Mouse (Mus musculus): ENCODE results near the gene Ttll10. TPM values are rescaled to one million over a fixed set of nuclear protein-coding genes. Genes with fewer than 3 reads are reported as not detected.

Ttll10 gene
- polyA plus RNA-seq, 1 experiment from 2014 or later: 0.31 TPM

DNA sequence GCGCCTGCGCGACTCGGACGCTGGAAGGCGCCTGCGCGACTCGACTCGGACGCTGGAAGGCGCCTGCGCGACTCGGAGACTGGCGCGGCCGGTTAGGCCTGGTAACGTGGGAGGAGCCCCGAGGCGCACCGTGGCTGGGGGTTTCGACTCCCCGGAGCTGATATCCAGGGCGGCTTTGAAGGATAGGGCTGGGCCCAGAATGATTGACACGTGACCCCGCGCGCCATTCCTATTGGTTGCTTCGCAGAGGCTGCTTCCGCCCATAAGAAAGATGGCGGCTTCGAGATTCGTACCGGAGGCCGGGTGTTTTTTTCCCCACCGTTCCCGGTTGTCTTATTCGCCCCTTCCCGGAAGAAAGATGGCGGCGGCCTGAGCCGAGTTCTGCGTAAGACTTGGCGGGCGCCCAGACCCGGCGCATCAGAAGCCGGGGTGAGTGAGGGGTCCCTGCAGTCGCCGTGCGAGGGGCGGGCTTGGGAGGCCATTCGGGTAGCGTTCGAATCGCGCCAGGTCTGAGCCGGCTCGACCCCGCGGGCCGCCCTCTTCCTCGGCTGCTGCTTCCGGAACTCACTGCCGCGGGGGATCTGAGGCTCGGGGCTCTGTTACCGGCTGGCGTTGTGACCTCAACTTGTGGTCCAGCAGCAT, 66.2 kb downstream of the Ttll10 start:
- 2% methylated on average over 60 of the region's 70 CpGs for WGBS (ENCODE audit: insufficient replicate concordance)
- ATAC-seq (peak; percentile 79), DNase-seq (peak; percentile 97)
- H3K4me2 ChIP-seq (ENCODE audit: low read depth, low read length): peak overlapping the region; percentile 78
- peaks cover 32% of the 10 kb centered on the region for H3K4me1 ChIP-seq (ENCODE audit: insufficient read depth)
- H3K9ac ChIP-seq (replicated peaks): peak overlapping the region; percentile 97
- H3K27ac ChIP-seq (ENCODE audit: low read depth): peak overlapping the region; percentile 93
- H3K4me3 ChIP-seq (ENCODE audit: low read depth, low read length): peak overlapping the region; percentile 99
- TF ChIP-seq CTCF (IDR thresholded peaks at IDR 0.05; ENCODE audit: low read depth) (peak; percentile 14; the same call in 1 of the 2 replicates), EP300 (IDR thresholded peaks at IDR 0.05; ENCODE audit: low read depth) (peak; percentile 66)
- H3K36me3 ChIP-seq (replicated peaks; ENCODE audit: insufficient read depth, low read length): peaks cover 20% of the 10 kb centered on the region
- H3K9me3 ChIP-seq (ENCODE audit: low read length): no peaks in the 10 kb centered on the region
- H3K27me3 ChIP-seq (ENCODE audit: insufficient read depth, low read length): no peaks in the 10 kb centered on the region

DNA sequence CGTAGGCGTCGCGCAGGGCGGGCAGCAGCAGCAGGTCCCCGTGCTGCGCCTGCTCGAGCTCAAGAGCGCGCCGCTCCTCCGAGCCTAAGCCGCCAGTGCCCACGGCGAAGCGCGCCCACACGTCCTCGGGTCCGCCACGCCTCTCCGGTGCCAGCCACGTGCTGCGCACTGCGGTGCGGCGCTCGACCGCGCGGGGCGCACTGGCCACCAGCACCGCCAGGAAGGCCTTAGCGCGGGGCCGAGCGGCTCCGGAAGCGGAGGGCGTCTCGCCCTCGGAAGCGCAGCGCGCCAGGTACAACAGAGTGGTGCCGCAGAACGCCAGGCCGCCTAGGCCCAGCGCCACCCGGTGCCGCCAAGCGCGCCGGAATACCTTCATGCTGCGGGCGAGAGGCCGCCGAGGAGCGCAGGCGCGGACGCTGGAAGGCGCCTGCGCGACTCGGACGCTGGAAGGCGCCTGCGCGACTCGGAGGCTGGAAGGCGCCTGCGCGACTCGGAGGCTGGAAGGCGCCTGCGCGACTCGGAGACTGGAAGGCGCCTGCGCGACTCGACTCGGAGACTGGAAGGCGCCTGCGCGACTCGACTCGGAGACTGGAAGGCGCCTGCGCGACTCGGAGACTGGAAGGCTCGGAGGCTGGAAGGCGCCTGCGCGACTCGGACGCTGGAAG, 66.8 kb downstream of the Ttll10 start, which contains the start of the genes B3galt6 and Sdf4:
TSS of gene B3galt6 (minus strand) at position 409 of the 665 bp plus-strand sequence.
TSS of gene Sdf4 (plus strand) at position 632 of the 665 bp plus-strand sequence.
- WGBS (ENCODE audit: insufficient replicate concordance): 2% methylated on average over 74 of the region's 99 CpGs
- peak; percentile 91 for DNase-seq

DNA sequence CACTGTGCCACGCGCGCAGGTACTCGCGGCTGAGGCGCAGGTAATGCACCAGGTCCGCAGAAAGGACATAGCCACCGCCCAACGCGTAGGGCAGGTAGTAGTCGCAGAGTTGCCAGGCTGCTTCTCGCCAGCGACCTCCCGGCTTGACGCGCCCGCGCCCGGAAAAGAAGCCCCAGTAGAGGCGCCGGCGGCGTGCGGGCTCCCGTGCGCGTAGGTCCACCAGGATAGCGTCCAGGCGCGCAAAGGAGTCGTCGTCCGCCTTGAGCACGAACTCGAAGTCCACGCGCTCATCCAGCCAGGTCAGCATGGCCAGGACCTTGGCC, 67.3 kb downstream of the Ttll10 start:
- peak overlapping the region; percentile 65 for H3K9ac ChIP-seq (replicated peaks)
- ATAC-seq: no peak
- 22% methylated on average over 37 of the region's 37 CpGs for WGBS (ENCODE audit: insufficient replicate concordance)

More for the DNA sequence above, 66.8 kb downstream of the Ttll10 start, which contains the start of the genes B3galt6 and Sdf4:
- H3K9ac ChIP-seq (replicated peaks): peak within 1 kb of the TSS; percentile 97
- peak within 1 kb of the TSS; percentile 99 for H3K4me3 ChIP-seq (ENCODE audit: low read depth, low read length)
- H3K27ac ChIP-seq (ENCODE audit: low read depth): peak within 1 kb of the TSS; percentile 93
- H3K4me1 ChIP-seq (ENCODE audit: insufficient read depth): peaks cover 34% of the 10 kb centered on the region
- peak; percentile 81 for TF ChIP-seq CTCF (IDR thresholded peaks at IDR 0.05; ENCODE audit: low read depth)
- no peak for TF ChIP-seq EP300 (IDR thresholded peaks at IDR 0.05; ENCODE audit: low read depth)
- no peaks in the 10 kb centered on the region for H3K27me3 ChIP-seq (ENCODE audit: insufficient read depth, low read length)
- peak; percentile 87 for ATAC-seq
- H3K9me3 ChIP-seq (ENCODE audit: low read length): no peaks in the 10 kb centered on the region
- peak within 1 kb of the TSS; percentile 97 for H3K4me2 ChIP-seq (ENCODE audit: low read depth, low read length)
- peaks cover 16% of the 10 kb centered on the region for H3K36me3 ChIP-seq (replicated peaks; ENCODE audit: insufficient read depth, low read length)

DNA sequence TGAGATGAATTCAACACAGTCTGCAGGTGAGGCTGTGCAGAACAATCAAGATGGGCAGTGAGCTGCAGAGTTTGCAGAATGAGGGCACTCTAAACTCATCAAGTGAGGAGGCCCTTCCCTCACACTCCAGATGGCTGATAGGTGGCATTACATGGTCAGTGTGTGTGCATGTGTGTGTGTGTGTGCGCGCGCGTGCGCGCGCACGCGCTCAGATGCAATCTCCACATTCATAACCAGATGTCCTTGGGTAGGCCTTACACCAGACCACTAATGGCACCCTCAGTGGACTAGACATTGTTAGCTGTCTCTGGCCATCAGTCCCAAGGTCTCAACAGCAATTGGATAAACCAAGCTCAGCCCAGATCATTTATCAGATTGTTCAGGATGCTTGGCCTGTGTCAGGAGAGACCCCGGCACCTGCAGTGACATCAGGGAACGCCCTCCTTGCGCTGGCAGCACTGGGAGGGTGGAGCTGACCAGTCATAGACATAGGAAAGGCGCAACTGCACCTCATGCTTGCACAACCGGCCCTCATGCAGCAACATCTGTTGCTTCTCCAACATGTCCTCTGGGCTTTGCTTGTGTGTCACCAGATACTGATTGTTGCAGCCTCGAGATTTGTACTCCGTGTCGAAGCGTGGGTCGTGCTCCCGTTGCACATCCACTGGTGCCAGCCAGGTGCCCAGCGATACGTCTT, 67.9 kb downstream of the Ttll10 start:
- no peak for ATAC-seq
- peaks cover 34% of the 10 kb centered on the region for H3K4me1 ChIP-seq (ENCODE audit: insufficient read depth)
- H3K9ac ChIP-seq (replicated peaks): peak overlapping the region; percentile 65
- H3K27me3 ChIP-seq (ENCODE audit: insufficient read depth, low read length): no peaks in the 10 kb centered on the region
- H3K36me3 ChIP-seq (replicated peaks; ENCODE audit: insufficient read depth, low read length): peaks cover 5% of the 10 kb centered on the region; the same call in 1 of the 2 replicates
- no peaks in the 10 kb centered on the region for H3K9me3 ChIP-seq (ENCODE audit: low read length)
- 73% methylated on average over 22 of the region's 22 CpGs for WGBS (ENCODE audit: insufficient replicate concordance)
- peak; percentile 55 for DNase-seq
- TF ChIP-seq EP300 (IDR thresholded peaks at IDR 0.05; ENCODE audit: low read depth) (no peak), CTCF (IDR thresholded peaks at IDR 0.05; ENCODE audit: low read depth) (no peak)
- H3K4me3 ChIP-seq (ENCODE audit: low read depth, low read length): peak overlapping the region; percentile 99
- peak overlapping the region; percentile 97 for H3K4me2 ChIP-seq (ENCODE audit: low read depth, low read length)
- H3K27ac ChIP-seq (ENCODE audit: low read depth): peak overlapping the region; percentile 89; the same call in 1 of the 2 replicates

More for the DNA sequence above, 67.3 kb downstream of the Ttll10 start:
- Histone ChIP-seq H3K27me3 (ENCODE audit: insufficient read depth, low read length) (no peaks in the 10 kb centered on the region), H3K4me1 (ENCODE audit: insufficient read depth) (peaks cover 34% of the 10 kb centered on the region), H3K36me3 (replicated peaks; ENCODE audit: insufficient read depth, low read length) (peaks cover 10% of the 10 kb centered on the region), H3K27ac (ENCODE audit: low read depth) (peak overlapping the region; percentile 89), H3K4me2 (ENCODE audit: low read depth, low read length) (peak overlapping the region; percentile 97), H3K9me3 (ENCODE audit: low read length) (no peaks in the 10 kb centered on the region), H3K4me3 (ENCODE audit: low read depth, low read length) (peak overlapping the region; percentile 99)
- DNase-seq: no peak
- TF ChIP-seq EP300 (IDR thresholded peaks at IDR 0.05; ENCODE audit: low read depth): no peak
- TF ChIP-seq CTCF (IDR thresholded peaks at IDR 0.05; ENCODE audit: low read depth): no peak

MicroRNAs encoded within 50 kb of the gene (microRNA counts, 519-probe panel; counts per million panel counts)
- microRNA mmu-miR-200a (5,244 counts per million, percentile 60 among the panel's probes with 10 or more counts), microRNA mmu-miR-200b (5,855 counts per million, percentile 67 among the panel's probes with 10 or more counts), microRNA mmu-miR-429 (6,059 counts per million, percentile 71 among the panel's probes with 10 or more counts)

Small RNAs within 50 kb of the gene (microRNA-seq; reads per million reads assigned to microRNA genes)
- 578 reads per million, percentile 64 among the genes with 10 or more reads in this experiment for gene Mir200a
- gene Mir200b: 3,014 reads per million, percentile 82 among the genes with 10 or more reads in this experiment
- gene Mir429: 8,092 reads per million, percentile 92 among the genes with 10 or more reads in this experiment

Other genes starting within 250 kb of the Ttll10 start
- 47.7 and 52.5 TPM in 2 replicates for gene Ccnl2, start 246.9 kb downstream of the Ttll10 start, polyA plus RNA-seq (2015; fragmentation: Nextera tagmentation; extraction: Ambion mirVana)
- 89.9 and 92.7 TPM in 2 replicates for gene Aurkaip1, start 228.1 kb downstream of the Ttll10 start, polyA plus RNA-seq (2015; fragmentation: Nextera tagmentation; extraction: Ambion mirVana)
- gene Mxra8, start 219.7 kb downstream of the Ttll10 start, polyA plus RNA-seq (2015; fragmentation: Nextera tagmentation; extraction: Ambion mirVana): 13.7 and 14.4 TPM in 2 replicates
- gene Dvl1, start 212.0 kb downstream of the Ttll10 start, polyA plus RNA-seq (2015; fragmentation: Nextera tagmentation; extraction: Ambion mirVana): 5.1 and 5.7 TPM in 2 replicates
- gene Tas1r3, start 196.1 kb downstream of the Ttll10 start, polyA plus RNA-seq (2015; fragmentation: Nextera tagmentation; extraction: Ambion mirVana): 0.08 and 0.09 TPM in 2 replicates
- gene Cptp, start 190.0 kb downstream of the Ttll10 start, polyA plus RNA-seq (2015; fragmentation: Nextera tagmentation; extraction: Ambion mirVana): 8.1 and 8.4 TPM in 2 replicates
- 14.9 and 17.4 TPM in 2 replicates for gene Ints11, start 189.9 kb downstream of the Ttll10 start, polyA plus RNA-seq (2015; fragmentation: Nextera tagmentation; extraction: Ambion mirVana)
- gene Pusl1, start 167.6 kb downstream of the Ttll10 start, polyA plus RNA-seq (2015; fragmentation: Nextera tagmentation; extraction: Ambion mirVana): 14.1 and 15.3 TPM in 2 replicates
- gene Acap3, start 167.6 kb downstream of the Ttll10 start, polyA plus RNA-seq (2015; fragmentation: Nextera tagmentation; extraction: Ambion mirVana): 2.1 and 2.8 TPM in 2 replicates
- gene Ube2j2, start 115.6 kb downstream of the Ttll10 start, polyA plus RNA-seq (2015; fragmentation: Nextera tagmentation; extraction: Ambion mirVana): 45.9 and 56.7 TPM in 2 replicates
- 39.5 and 39.7 TPM in 2 replicates for gene C1qtnf12, start 97.1 kb downstream of the Ttll10 start, polyA plus RNA-seq (2015; fragmentation: Nextera tagmentation; extraction: Ambion mirVana)
- 3.5 and 4.7 TPM in 2 replicates for gene B3galt6, start 66.8 kb downstream of the Ttll10 start, polyA plus RNA-seq (2015; fragmentation: Nextera tagmentation; extraction: Ambion mirVana)
- 91.5 and 94.2 TPM in 2 replicates for gene Sdf4, start 66.5 kb downstream of the Ttll10 start, polyA plus RNA-seq (2015; fragmentation: Nextera tagmentation; extraction: Ambion mirVana)
- gene Tnfrsf4, start 45.6 kb downstream of the Ttll10 start, polyA plus RNA-seq (2015; fragmentation: Nextera tagmentation; extraction: Ambion mirVana): 0.26 and 0.36 TPM in 2 replicates
- gene Tnfrsf18, start 33.2 kb downstream of the Ttll10 start, polyA plus RNA-seq (2015; fragmentation: Nextera tagmentation; extraction: Ambion mirVana): 0.78 and 1.2 TPM in 2 replicates
- gene 9430015G10Rik, start 50.6 kb upstream of the Ttll10 start, polyA plus RNA-seq (2015; fragmentation: Nextera tagmentation; extraction: Ambion mirVana): 3.1 and 3.9 TPM in 2 replicates
- gene Rnf223, start 71.1 kb upstream of the Ttll10 start, polyA plus RNA-seq (2015; fragmentation: Nextera tagmentation; extraction: Ambion mirVana): 0.06 and 0.07 TPM in 2 replicates
- gene Agrn, start 138.1 kb upstream of the Ttll10 start, polyA plus RNA-seq (2015; fragmentation: Nextera tagmentation; extraction: Ambion mirVana): 4.4 and 5.2 TPM in 2 replicates
- gene Isg15, start 141.4 kb upstream of the Ttll10 start, polyA plus RNA-seq (2015; fragmentation: Nextera tagmentation; extraction: Ambion mirVana): 33.0 and 39.8 TPM in 2 replicates
- 1.7 and 1.9 TPM in 2 replicates for gene AW011738, start 143.9 kb upstream of the Ttll10 start, polyA plus RNA-seq (2015; fragmentation: Nextera tagmentation; extraction: Ambion mirVana)
- gene Perm1, start 156.5 kb upstream of the Ttll10 start, polyA plus RNA-seq (2015; fragmentation: Nextera tagmentation; extraction: Ambion mirVana): 0.08 and 0.19 TPM in 2 replicates
- 2.0 and 2.3 TPM in 2 replicates for gene Plekhn1, start 175.4 kb upstream of the Ttll10 start, polyA plus RNA-seq (2015; fragmentation: Nextera tagmentation; extraction: Ambion mirVana)
- gene Noc2l, start 176.6 kb upstream of the Ttll10 start, polyA plus RNA-seq (2015; fragmentation: Nextera tagmentation; extraction: Ambion mirVana): 20.5 and 22.3 TPM in 2 replicates
- 9.7 and 10.3 TPM in 2 replicates for gene Samd11, start 196.2 kb upstream of the Ttll10 start, polyA plus RNA-seq (2015; fragmentation: Nextera tagmentation; extraction: Ambion mirVana)

All from liver, postnatal 0 days (tissue).